Mouse (Mus musculus): ENCODE data around the gene Ppa2. TPM values are rescaled to one million over a fixed set of nuclear protein-coding genes. Genes with fewer than 3 reads are reported as not detected.

Ppa2 gene
- 118 TPM for polyA plus RNA-seq (2014; fragmentation: Illumina TruSeq; extraction: RNeasy Lipid Tissue Mini Kit (QIAGEN cat#74804); ENCODE audit: low read depth, low replicate concordance)

DNA sequence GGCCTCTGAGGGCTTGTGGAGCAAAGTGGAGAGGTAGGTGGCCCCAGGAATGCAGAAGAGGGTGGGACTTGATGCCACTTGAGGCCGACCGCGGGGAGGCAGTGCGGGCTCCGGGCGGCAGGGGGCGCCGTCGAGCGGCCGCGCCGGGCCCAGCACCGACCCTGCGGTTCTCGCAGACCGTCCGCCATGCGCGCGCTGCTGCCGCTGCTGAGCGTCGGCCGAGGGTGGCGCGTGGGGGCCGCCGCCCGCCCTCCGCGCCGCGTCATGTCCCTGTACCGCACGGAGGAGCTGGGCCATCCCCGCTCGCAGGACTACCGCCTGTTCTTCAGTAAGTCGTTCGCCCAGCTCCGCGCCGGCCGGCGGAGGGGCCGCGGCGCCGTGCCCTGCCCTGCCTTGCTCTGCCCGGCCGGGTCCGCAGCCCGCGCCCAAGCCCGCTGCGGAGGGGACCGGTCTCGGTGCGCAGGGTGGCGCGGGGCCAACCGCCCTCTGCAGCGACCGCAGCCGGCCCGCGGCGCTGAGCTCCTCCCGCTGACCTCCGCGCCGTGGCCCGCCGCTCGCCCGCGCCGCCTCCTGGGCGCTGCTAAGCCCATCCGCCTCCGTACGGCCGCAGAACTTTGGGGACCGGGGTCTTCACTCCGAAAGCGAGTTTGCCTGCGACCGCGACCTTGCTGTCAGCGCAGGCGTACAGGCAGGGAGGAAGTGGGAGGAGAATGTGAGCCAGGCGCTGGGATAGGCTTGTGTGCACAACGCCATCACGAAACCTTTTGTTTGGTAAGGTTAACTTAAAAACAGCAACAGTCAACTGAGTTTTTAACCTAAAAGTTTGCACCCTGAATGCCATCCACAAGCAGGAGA is at the start of gene Ppa2:
TSS of gene Ppa2 (plus strand) at position 157 of the 855 bp plus-strand sequence.

Other genes starting within 250 kb of the Ppa2 start
- gene Ints12, start 218.3 kb upstream of the Ppa2 start, polyA plus RNA-seq (2014; fragmentation: Illumina TruSeq; extraction: RNeasy Lipid Tissue Mini Kit (QIAGEN cat#74804); ENCODE audit: low read depth, low replicate concordance) = 25.0 TPM
- 15.6 TPM for gene Gstcd, start 218.1 kb upstream of the Ppa2 start, polyA plus RNA-seq (2014; fragmentation: Illumina TruSeq; extraction: RNeasy Lipid Tissue Mini Kit (QIAGEN cat#74804); ENCODE audit: low read depth, low replicate concordance)
- not detected for gene Arhgef38, start 75.2 kb upstream of the Ppa2 start, polyA plus RNA-seq (2014; fragmentation: Illumina TruSeq; extraction: RNeasy Lipid Tissue Mini Kit (QIAGEN cat#74804); ENCODE audit: low read depth, low replicate concordance)
- gene Tet2, start 235.0 kb downstream of the Ppa2 start, polyA plus RNA-seq (2014; fragmentation: Illumina TruSeq; extraction: RNeasy Lipid Tissue Mini Kit (QIAGEN cat#74804); ENCODE audit: low read depth, low replicate concordance) = 39.7 TPM